Mouse (Mus musculus) spleen, postnatal 10 days (tissue): ENCODE results near the gene Arhgap15.

Experiments
- DNase-seq, 2 experiments: peaks; one replicate each; pipeline ENCODE4 v3.0.0; 2021 to 2022; ENCODE audit warnings: low spot score in 2 of 2

The Arhgap15 gene

GRCm38 (mm10) chr2:44438070-44438469 lies 689.4 kb downstream of the Arhgap15 start:
- no peak for DNase-seq

- DNase-seq, result no peak
Observed at GRCm38 (mm10) chr2:44444938-44445337, 696.3 kb downstream of the Arhgap15 start.
